Mouse (Mus musculus): Measurements from ENCODE around the gene C1qtnf12. TPM values are rescaled to one million over a fixed set of nuclear protein-coding genes. Genes with fewer than 3 reads are reported as not detected.

The C1qtnf12 gene
- polyA plus RNA-seq, 1 experiment from 2014 or later = 11.0 TPM

GRCm38 (mm10) chr4:155970286-155970685 lies 8.2 kb downstream of the C1qtnf12 start:
- H3K27me3 ChIP-seq = no peaks in the 10 kb centered on the region
- WGBS = 79% methylated on average over 5 of the region's 5 CpGs
- no peaks in the 10 kb centered on the region for H3K9me3 ChIP-seq
- no peak for ATAC-seq
- no peak overlapping the region for H3K4me2 ChIP-seq (replicated peaks)
- H3K4me3 ChIP-seq (replicated peaks) = no peak overlapping the region
- no peak overlapping the region for H3K27ac ChIP-seq
- H3K36me3 ChIP-seq = peaks cover 14% of the 10 kb centered on the region
- 0 out of 2 replicates have a peak overlapping the region, but pooled peaks have one; percentile 7 for H3K9ac ChIP-seq (replicated peaks)
- H3K4me1 ChIP-seq (replicated peaks) = no peaks in the 10 kb centered on the region

GRCm38 (mm10) chr4:155972651-155973050 lies 10.5 kb downstream of the C1qtnf12 start:
- no peak overlapping the region for H3K4me2 ChIP-seq (replicated peaks)
- H3K4me3 ChIP-seq (replicated peaks) = no peak overlapping the region
- H3K36me3 ChIP-seq = no peaks in the 10 kb centered on the region
- H3K27me3 ChIP-seq = no peaks in the 10 kb centered on the region
- H3K9me3 ChIP-seq = peaks cover 4% of the 10 kb centered on the region; the same call in 1 of the 2 replicates
- H3K4me1 ChIP-seq (replicated peaks) = no peaks in the 10 kb centered on the region
- no peak overlapping the region; the same call in 1 of the 2 replicates for H3K9ac ChIP-seq (replicated peaks)
- 44% methylated on average over 6 of the region's 6 CpGs for WGBS
- ATAC-seq = no peak
- H3K27ac ChIP-seq = no peak overlapping the region

GRCm38 (mm10) chr4:155973239-155973638 lies 11.1 kb downstream of the C1qtnf12 start:
- no peaks in the 10 kb centered on the region for H3K4me1 ChIP-seq (replicated peaks)
- ATAC-seq = no peak
- H3K4me2 ChIP-seq (replicated peaks) = no peak overlapping the region
- H3K36me3 ChIP-seq = no peaks in the 10 kb centered on the region
- H3K9me3 ChIP-seq = peaks cover 4% of the 10 kb centered on the region; the same call in 1 of the 2 replicates
- H3K9ac ChIP-seq (replicated peaks) = no peak overlapping the region
- 78% methylated on average over 2 of the region's 2 CpGs for WGBS
- no peak overlapping the region for H3K4me3 ChIP-seq (replicated peaks)
- no peak overlapping the region for H3K27ac ChIP-seq
- no peaks in the 10 kb centered on the region for H3K27me3 ChIP-seq

GRCm38 (mm10) chr4:155981436-155982082 lies 19.4 kb downstream of the C1qtnf12 start:
- no peak for ATAC-seq
- WGBS = 83% methylated on average over 12 of the region's 12 CpGs

GRCm38 (mm10) chr4:155983788-155984187 lies 21.7 kb downstream of the C1qtnf12 start:
- Histone ChIP-seq H3K9ac (replicated peaks) (no peak overlapping the region), H3K36me3 (no peaks in the 10 kb centered on the region)
- 15% methylated on average over 2 of the region's 2 CpGs for WGBS

More at GRCm38 (mm10) chr4:155981436-155982082, 19.4 kb downstream of the C1qtnf12 start:
- Histone ChIP-seq H3K36me3 (no peaks in the 10 kb centered on the region), H3K9me3 (peaks cover 4% of the 10 kb centered on the region; the same call in 1 of the 2 replicates), H3K4me1 (replicated peaks) (peaks cover 6% of the 10 kb centered on the region; the same call in 1 of the 2 replicates), H3K27ac (no peak overlapping the region), H3K27me3 (no peaks in the 10 kb centered on the region), H3K4me2 (replicated peaks) (no peak overlapping the region), H3K4me3 (replicated peaks) (no peak overlapping the region), H3K9ac (replicated peaks) (no peak overlapping the region)

GRCm38 (mm10) chr4:155991211-155991907 lies 29.2 kb downstream of the C1qtnf12 start:
- Histone ChIP-seq H3K27ac (peak overlapping the region; percentile 94), H3K9me3 (no peaks in the 10 kb centered on the region), H3K9ac (replicated peaks) (peak overlapping the region; percentile 80), H3K27me3 (no peaks in the 10 kb centered on the region), H3K4me1 (replicated peaks) (peaks cover 37% of the 10 kb centered on the region), H3K4me2 (replicated peaks) (peak overlapping the region; percentile 98), H3K36me3 (peaks cover 11% of the 10 kb centered on the region), H3K4me3 (replicated peaks) (peak overlapping the region; percentile 89)
- 91% methylated on average over 22 of the region's 22 CpGs for WGBS
- peak; percentile 11 for ATAC-seq

More at GRCm38 (mm10) chr4:155983788-155984187, 21.7 kb downstream of the C1qtnf12 start:
- H3K4me3 ChIP-seq (replicated peaks) = no peak overlapping the region
- H3K27ac ChIP-seq = no peak overlapping the region
- H3K4me2 ChIP-seq (replicated peaks) = no peak overlapping the region
- peaks cover 6% of the 10 kb centered on the region; the same call in 1 of the 2 replicates for H3K4me1 ChIP-seq (replicated peaks)
- no peaks in the 10 kb centered on the region for H3K9me3 ChIP-seq
- no peaks in the 10 kb centered on the region for H3K27me3 ChIP-seq
- ATAC-seq = no peak

- ATAC-seq = no peak
- Histone ChIP-seq H3K9me3 (no peaks in the 10 kb centered on the region), H3K4me2 (replicated peaks) (peak overlapping the region; percentile 98), H3K36me3 (peaks cover 16% of the 10 kb centered on the region), H3K4me3 (replicated peaks) (peak overlapping the region; percentile 89), H3K9ac (replicated peaks) (peak overlapping the region; percentile 80), H3K4me1 (replicated peaks) (peaks cover 37% of the 10 kb centered on the region), H3K27ac (peak overlapping the region; percentile 94), H3K27me3 (no peaks in the 10 kb centered on the region)
- 32% methylated on average over 37 of the region's 37 CpGs for WGBS
These were observed 29.8 kb downstream of the C1qtnf12 start for GRCm38 (mm10) chr4:155991908-155992230.

- Histone ChIP-seq H3K4me3 (replicated peaks) (peak within 1 kb of the TSS; percentile 89), H3K27me3 (no peaks in the 10 kb centered on the region), H3K9ac (replicated peaks) (peak within 1 kb of the TSS; percentile 85), H3K9me3 (no peaks in the 10 kb centered on the region), H3K4me1 (replicated peaks) (peaks cover 37% of the 10 kb centered on the region), H3K27ac (peak within 1 kb of the TSS; percentile 94), H3K4me2 (replicated peaks) (peak within 1 kb of the TSS; percentile 98), H3K36me3 (peaks cover 21% of the 10 kb centered on the region)
- under 1% methylated on average over 98 of the region's 99 CpGs for WGBS
- peak; percentile 89 for ATAC-seq
These were observed 30.3 kb downstream of the C1qtnf12 start, which contains the start of the genes B3galt6 and Sdf4 for GRCm38 (mm10) chr4:155992241-155992905. B3galt6 (minus strand) TSS chr4:155992649. Sdf4 (plus strand) TSS chr4:155992872.

GRCm38 (mm10) chr4:155992906-155993547 lies 30.9 kb downstream of the C1qtnf12 start:
- Histone ChIP-seq H3K4me3 (replicated peaks) (peak overlapping the region; percentile 89), H3K27me3 (no peaks in the 10 kb centered on the region), H3K9me3 (no peaks in the 10 kb centered on the region), H3K36me3 (peaks cover 27% of the 10 kb centered on the region), H3K4me1 (replicated peaks) (peaks cover 37% of the 10 kb centered on the region), H3K9ac (replicated peaks) (peak overlapping the region; percentile 85), H3K27ac (peak overlapping the region; percentile 94), H3K4me2 (replicated peaks) (peak overlapping the region; percentile 83)
- WGBS = under 1% methylated on average over 70 of the region's 70 CpGs
- ATAC-seq = peak; percentile 86

GRCm38 (mm10) chr4:155993606-155994005 lies 31.5 kb downstream of the C1qtnf12 start:
- Histone ChIP-seq H3K4me2 (replicated peaks) (peak overlapping the region; percentile 83), H3K36me3 (peaks cover 33% of the 10 kb centered on the region), H3K27ac (peak overlapping the region; percentile 94), H3K4me1 (replicated peaks) (peaks cover 37% of the 10 kb centered on the region), H3K9me3 (no peaks in the 10 kb centered on the region), H3K27me3 (no peaks in the 10 kb centered on the region), H3K4me3 (replicated peaks) (peak overlapping the region; percentile 89), H3K9ac (replicated peaks) (peak overlapping the region; percentile 85)
- WGBS = 6% methylated on average over 15 of the region's 15 CpGs
- no peak for ATAC-seq

- Histone ChIP-seq H3K4me1 (replicated peaks) (no peaks in the 10 kb centered on the region), H3K4me3 (replicated peaks) (no peak overlapping the region), H3K27me3 (no peaks in the 10 kb centered on the region), H3K27ac (no peak overlapping the region), H3K4me2 (replicated peaks) (no peak overlapping the region), H3K36me3 (peaks cover 92% of the 10 kb centered on the region), H3K9me3 (no peaks in the 10 kb centered on the region), H3K9ac (replicated peaks) (no peak overlapping the region)
- 95% methylated on average over 3 of the region's 3 CpGs for WGBS
- no peak for ATAC-seq
These were observed 42.0 kb downstream of the C1qtnf12 start for GRCm38 (mm10) chr4:156004109-156004508.
